Mouse (Mus musculus) Patski (cell line): ENCODE measurements at regions not wholly inside any gene's neighbourhood (a gene's known extent, or its start where the extent isn't known, plus 50 kb on each side); places are given as distances from the start of the nearest gene placed in this dataset.

Experiments used
- ATAC-seq: fragments of 100-300 bp; one replicate; pipeline ENCODE4 v1.8.0; 2021
- CTCF ChIA-PET: fragments of 350-600 bp; sonication (Branson Sonifier 250); formaldehyde crosslinking; loops from one replicate; lab custom pipeline; 2022; ENCODE audit warnings: inconsistent platforms; lab: Charles Lee
- POLR2A ChIA-PET: fragments of 350-600 bp; sonication (Branson Sonifier 250); formaldehyde crosslinking; loops from one replicate; lab custom pipeline; 2022; ENCODE audit warnings: antibody characterized with exemption, inconsistent platforms; lab: Charles Lee
- DNase-seq: peaks from one replicate; pipeline ENCODE4 v3.0.0-alpha.2; 2011; ENCODE audit warnings: low read depth, low spot score
- H3K27me3 ChIP-seq: fragments of 371-371 bp; one replicate; pipeline ENCODE4 v1.5.1; 2021
- CTCF ChIP-seq: fragments of 100-300 bp; IDR thresholded peaks from one replicate; pipeline ENCODE4 v1.5.1; 2021
- in situ Hi-C: fragments of 300-500 bp; cut with MboI; formaldehyde crosslinking; loops from 3 replicates; pipeline ENCODE4 v1.11.1; 2018; ENCODE audit warnings: low pct_unique_long_range_greater_than_20kb, mixed read lengths

DNA sequence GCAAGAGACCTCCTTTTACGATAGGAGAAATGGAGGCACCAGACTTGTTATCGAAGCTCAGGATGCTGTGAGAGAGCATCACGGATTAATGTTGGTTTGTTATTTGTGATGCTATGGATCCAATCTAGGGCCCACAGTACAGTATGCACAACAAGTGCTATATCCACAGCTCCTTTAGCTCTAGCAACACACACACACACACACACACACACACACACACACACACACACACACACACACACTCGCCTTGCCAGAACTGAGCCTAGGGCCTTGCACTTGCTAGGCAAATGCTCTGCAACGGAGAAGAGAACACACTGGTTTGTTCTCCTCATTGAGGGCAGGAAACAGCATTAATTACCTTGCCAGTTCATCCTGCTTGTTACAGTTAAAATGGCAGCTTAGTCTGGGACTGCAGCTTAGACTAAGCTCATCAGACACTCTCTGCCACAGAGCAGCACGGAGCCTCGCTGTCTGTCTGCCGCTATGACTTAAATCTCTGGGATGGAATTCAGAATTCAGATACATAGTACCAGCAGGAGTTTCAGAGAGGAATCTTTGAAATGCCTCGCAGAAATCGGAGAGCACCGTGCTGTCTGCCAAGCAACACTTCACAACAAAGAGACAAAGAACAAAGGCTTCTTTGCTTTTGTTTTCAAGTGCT is 285.0 kb downstream of the Rngtt start:
- POLR2A ChIA-PET: no interaction called here
- no peaks in the 10 kb centered on the region for H3K27me3 ChIP-seq
- TF ChIP-seq CTCF: no peak
- no peak for ATAC-seq
- in situ Hi-C loops: no loop called here
- DNase-seq: no peak
- CTCF ChIA-PET: interaction anchor here (1.5 kb wide), 1 partner anchor 14 kb away, joined by 3 read pairs; no protein-coding TSS in a partner anchor

DNA sequence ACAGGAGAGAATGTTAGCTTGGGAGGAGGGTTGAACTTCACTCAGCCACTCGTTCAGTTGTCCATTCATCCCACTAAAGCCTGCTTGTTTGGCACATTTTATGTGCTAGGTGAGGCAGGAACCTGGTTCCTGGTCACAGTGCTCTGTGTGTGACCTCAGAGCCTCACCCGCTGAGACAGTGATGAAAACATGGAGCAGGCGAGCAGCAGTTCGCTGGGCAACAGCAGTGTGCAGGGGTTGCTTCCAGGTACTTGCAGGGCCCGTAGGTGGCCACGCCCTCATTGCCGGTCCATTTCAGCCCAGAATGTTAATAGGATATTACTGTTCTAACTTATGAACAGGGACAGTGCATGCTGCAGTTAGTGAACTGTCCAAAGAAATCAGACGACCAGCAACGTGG is 285.7 kb downstream of the Rngtt start:
- ATAC-seq: no peak
- in situ Hi-C loops: no loop called here

DNA sequence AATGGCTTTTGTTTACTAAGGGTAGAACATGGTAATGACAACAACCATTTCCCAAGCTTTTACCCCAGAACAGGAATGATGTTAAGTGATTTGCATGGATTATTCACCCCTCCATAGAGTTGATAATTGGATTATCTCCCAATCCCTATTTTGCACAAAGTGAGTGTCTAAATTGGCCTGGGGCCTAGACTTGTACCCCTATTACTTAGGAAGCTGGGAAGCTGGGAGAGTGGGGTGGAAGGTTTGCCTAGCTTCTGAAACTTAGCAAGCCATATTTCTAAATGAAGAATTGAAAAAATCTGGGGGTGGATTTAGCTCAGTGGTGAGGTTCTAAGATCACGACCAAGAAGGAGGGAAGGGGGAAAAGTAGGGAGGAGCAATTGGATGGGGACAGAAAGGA is 289.9 kb downstream of the Rngtt start:
- ChIA-PET POLR2A (no interaction called here), CTCF (no interaction called here)
- no peak for DNase-seq
- no peak for ATAC-seq
- TF ChIP-seq CTCF: no peak
- H3K27me3 ChIP-seq: no peaks in the 10 kb centered on the region
- in situ Hi-C loops: no loop called here

More for the DNA sequence above, 285.7 kb downstream of the Rngtt start:
- DNase-seq: no peak
- CTCF ChIA-PET: interaction anchor here (1.5 kb wide), 1 partner anchor 14 kb away, joined by 3 read pairs; no protein-coding TSS in a partner anchor
- POLR2A ChIA-PET: no interaction called here
- H3K27me3 ChIP-seq: no peaks in the 10 kb centered on the region
- TF ChIP-seq CTCF: no peak

DNA sequence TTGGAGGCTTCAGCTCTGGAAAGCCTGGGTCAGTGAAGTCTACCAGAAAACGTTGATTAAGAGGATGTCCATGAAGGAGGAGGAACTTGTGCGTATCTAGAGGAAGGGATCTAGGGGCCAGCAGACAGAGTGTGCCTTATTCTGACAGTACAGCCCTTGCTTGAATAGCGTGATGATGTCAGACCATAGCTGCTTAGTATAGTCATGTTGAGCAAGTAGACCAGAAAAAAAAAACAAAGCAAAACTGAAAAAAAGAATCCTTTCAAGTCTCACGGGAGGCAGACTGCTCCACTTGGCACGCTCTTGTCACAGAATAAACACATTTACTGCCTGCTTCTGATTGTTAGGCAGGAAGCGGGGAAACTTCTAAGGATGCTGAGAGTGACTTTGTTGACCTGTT is 290.7 kb downstream of the Rngtt start:
- H3K27me3 ChIP-seq: no peaks in the 10 kb centered on the region
- DNase-seq: no peak
- ChIA-PET POLR2A (no interaction called here), CTCF (no interaction called here)
- TF ChIP-seq CTCF: no peak
- no peak for ATAC-seq
- in situ Hi-C loops: no loop called here

DNA sequence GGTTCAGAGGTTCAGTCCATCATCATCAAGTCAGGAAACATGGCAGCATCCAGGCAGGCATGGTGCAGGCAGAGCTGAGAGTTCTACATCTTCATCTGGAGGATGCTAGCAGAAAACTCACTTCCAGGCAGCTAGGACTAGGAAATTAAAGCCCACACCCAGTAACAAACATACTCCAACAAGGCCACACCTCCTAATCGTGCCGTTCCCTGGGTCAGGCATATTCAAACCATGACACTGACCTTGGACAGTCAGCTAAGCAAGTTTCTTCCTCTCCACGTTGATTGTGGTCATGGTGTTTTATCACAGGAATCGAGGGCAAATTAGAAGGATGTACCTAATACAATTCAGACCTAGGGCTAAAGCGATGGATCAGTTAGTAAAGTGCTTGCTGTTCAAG is 294.5 kb downstream of the Rngtt start:
- in situ Hi-C loops: no loop called here
- DNase-seq (no peak), ATAC-seq (no peak)
- no peaks in the 10 kb centered on the region for H3K27me3 ChIP-seq
- POLR2A ChIA-PET: no interaction called here
- CTCF ChIA-PET: no interaction called here
- no peak for TF ChIP-seq CTCF

DNA sequence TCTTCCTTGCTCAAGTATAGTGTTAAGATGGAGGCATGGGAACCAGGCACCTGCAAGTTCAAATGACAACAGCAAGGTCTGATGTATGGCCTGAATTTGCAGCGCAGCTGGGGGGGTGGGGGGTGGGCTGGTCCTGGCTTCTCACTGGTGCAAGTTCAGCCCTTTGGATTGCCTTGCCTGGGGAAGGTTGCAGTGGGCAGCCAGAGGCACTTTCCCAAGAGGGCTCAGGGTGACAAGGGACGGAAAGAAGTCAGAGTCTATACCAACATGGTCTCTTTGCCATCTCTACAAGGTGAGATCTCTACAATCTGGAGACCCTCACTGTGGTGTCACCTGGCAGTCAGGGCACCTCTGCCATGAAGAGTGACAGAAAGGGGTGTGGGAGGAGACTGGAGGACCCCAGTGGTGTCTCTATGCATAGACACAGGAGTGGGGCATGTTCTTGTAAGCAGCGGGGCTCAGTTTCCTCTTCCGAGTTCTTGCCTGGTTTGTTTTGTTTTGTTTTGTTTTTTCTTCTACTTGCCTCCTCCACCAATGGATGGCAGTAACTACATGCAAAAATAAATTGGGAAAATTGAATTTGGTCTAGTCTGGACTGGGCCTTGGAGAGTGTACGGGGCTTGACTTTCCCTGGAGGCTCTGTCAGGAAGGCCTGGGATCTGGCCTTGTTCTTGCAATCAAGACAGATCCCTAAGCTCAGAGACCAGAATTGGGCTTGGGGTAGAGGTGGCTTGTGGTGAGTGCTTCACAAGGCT is 284.4 kb upstream of the Cnr1 start:
- ATAC-seq: no peak

DNA sequence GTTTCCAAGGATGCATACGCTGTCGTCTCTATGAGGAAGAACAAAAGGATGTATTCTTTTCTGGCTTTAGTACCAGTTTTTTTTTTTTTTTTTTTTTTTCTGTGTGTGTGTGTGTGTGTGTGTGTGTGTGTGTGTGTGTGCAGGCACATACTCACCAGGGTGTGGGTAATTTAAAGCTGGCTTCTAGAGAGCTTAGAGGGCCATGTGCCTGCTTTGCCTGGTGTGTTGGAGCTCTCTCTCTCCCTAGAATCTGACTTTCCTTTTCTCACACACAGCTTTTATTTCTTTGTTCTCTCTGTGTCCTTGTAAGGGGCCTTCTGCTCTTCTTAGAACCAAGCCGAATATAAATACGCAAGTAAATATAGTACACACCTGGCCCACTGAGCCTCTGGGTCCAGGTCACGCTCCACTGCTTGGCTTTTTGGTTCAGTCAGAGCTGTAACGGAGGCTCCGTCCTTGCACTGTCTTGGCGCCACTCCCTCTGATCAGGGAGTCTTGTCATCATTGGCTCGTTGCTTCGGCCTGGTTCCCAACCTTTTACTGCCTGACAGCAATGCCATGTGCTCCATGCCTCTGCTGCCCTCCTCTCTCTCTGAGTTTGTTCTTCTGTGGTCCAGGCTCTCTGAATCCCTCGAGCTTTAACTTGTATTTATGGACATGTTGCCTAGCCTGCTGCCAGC is 283.7 kb upstream of the Cnr1 start:
- ChIA-PET CTCF (no interaction called here), POLR2A (no interaction called here)
- TF ChIP-seq CTCF: no peak
- in situ Hi-C loops: no loop called here
- no peaks in the 10 kb centered on the region for H3K27me3 ChIP-seq
- no peak for DNase-seq
- no peak for ATAC-seq

More for the DNA sequence above, 284.4 kb upstream of the Cnr1 start:
- no peak for DNase-seq
- CTCF ChIA-PET: no interaction called here
- POLR2A ChIA-PET: no interaction called here
- no peak for TF ChIP-seq CTCF
- in situ Hi-C loops: no loop called here
- no peaks in the 10 kb centered on the region for H3K27me3 ChIP-seq

DNA sequence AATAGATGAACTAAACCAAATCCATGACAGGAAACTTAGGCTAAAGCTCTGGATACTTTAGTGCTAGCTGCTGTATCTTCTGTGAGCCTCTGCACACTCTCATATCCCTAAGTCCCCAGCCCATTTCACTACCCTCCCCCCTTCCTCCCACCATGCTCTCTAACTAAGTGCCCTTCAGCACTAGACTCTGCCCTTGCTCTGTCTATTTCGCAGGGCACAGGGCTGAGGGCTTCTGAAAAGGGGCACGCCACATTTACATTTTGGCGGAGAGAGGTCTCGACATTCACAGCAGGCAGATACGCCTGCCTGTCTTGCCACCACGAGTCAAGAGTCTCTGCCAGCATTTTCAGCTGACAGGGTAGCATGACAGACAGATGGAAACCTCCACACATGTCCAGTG is 282.5 kb upstream of the Cnr1 start:
- no peak for DNase-seq
- POLR2A ChIA-PET: no interaction called here
- in situ Hi-C loops: no loop called here
- no peak for ATAC-seq
- no peak for TF ChIP-seq CTCF
- H3K27me3 ChIP-seq: no peaks in the 10 kb centered on the region
- CTCF ChIA-PET: no interaction called here

DNA sequence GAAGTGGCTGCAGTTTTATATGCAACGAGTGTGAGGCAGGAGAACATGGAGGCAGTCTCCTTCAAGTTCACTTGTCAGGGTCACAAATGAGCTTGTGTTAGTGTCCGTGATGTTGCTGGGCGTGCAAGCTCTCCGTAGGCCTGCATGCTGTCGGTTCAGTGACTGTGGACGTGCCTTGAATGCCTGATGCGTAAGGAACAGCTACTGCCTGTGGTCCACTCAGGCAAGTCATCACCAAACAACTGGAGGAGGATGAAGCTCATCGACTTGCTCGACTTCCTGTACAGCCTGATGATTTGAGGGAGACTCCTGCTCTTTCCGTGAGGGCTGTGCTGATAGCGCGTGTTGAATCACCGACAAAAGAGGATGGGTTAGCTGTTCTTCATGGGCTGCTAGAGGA is 281.9 kb upstream of the Cnr1 start:
- CTCF ChIA-PET: no interaction called here
- DNase-seq: no peak
- ATAC-seq: no peak
- POLR2A ChIA-PET: no interaction called here
- in situ Hi-C loops: no loop called here
- H3K27me3 ChIP-seq: no peaks in the 10 kb centered on the region
- TF ChIP-seq CTCF: no peak

DNA sequence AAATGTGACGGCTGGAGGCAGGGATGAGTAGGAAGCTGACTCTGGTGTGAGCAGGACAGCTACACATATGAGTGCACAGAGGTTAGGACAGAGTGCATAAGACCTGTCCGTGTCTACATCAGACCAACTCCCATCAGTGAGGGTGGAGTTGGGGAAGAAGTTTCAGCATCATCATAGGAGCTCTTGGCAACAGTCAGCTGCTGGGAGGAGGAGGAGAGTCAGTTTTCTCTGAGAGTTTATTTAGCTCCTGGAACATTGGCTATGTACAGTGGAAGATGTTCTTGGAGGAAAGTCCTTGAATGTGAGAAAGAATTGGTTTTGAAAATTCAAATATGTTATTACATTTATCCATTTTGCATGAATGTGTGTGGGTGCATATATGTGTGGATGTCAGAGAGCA is 279.2 kb upstream of the Cnr1 start:
- ChIA-PET POLR2A (no interaction called here), CTCF (no interaction called here)
- TF ChIP-seq CTCF: no peak
- DNase-seq (no peak), ATAC-seq (no peak)
- in situ Hi-C loops: no loop called here
- no peaks in the 10 kb centered on the region for H3K27me3 ChIP-seq

DNA sequence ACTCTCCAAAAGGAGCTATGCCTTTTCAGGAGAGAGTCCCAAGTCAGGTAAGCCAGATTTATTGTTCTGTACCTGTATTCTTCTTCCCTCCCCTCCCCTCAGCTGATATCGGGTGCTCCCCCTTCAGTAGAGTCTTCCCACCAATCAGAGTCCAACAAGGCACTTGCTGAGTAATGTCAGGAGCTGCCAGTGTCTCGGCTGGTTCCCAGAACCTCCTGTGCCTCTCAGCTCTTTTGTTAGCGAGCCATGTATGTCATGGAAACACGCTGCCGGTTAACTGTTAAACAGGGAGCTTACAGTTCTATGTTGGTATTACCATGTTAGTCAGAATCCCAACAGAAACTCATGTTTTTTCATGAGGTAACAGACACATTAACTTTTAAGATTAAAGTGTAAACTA is 273.1 kb upstream of the Cnr1 start:
- ChIA-PET POLR2A (no interaction called here), CTCF (no interaction called here)
- ATAC-seq (no peak), DNase-seq (no peak)
- H3K27me3 ChIP-seq: no peaks in the 10 kb centered on the region
- no peak for TF ChIP-seq CTCF
- in situ Hi-C loops: no loop called here
